Mouse (Mus musculus) C2C12 (cell line): Measurements from ENCODE around the gene Mrrf.

Source experiments
- CTCF ChIP-seq: IDR thresholded peaks from one replicate; pipeline ENCODE4 v1.5.1; 2011; ENCODE audit not compliant: control insufficient read depth, insufficient read depth, insufficient read length
- MAX ChIP-seq: IDR thresholded peaks from one replicate; pipeline ENCODE4 v1.6.1; 2011; ENCODE audit warnings: mild to moderate bottlenecking, control low read depth
- MYOD1 ChIP-seq: IDR thresholded peaks from one replicate; pipeline ENCODE4 v1.6.1; 2011; ENCODE audit warnings: low read depth; ENCODE audit not compliant: control insufficient read depth, insufficient read length
- USF1 ChIP-seq: IDR thresholded peaks from one replicate; pipeline ENCODE4 v1.6.1; 2011; ENCODE audit warnings: low read depth, mild to moderate bottlenecking, control low read depth, moderate library complexity

GRCm38 (mm10) chr2:36213108-36213507 is 76.9 kb downstream of the Mrrf start:
- TF ChIP-seq USF1: no peak
- TF ChIP-seq CTCF: no peak
- no peak for TF ChIP-seq MYOD1
- no peak for TF ChIP-seq MAX
